Mouse (Mus musculus): Measurements from ENCODE around the gene Ccdc86. TPM values are rescaled to one million over a fixed set of nuclear protein-coding genes. Genes with fewer than 3 reads are reported as not detected.
A peak's percentile ranks its signal among the peaks of the same experiment; 100 is the strongest.

Ccdc86 gene
- total RNA-seq, 2 experiments from 2014 or later, result 7.8 to 9.4 TPM

- no peak for DNase-seq (ENCODE audit: extremely low spot score in 1 of 2, low spot score in 1 of 2)
These were observed 34.2 kb downstream of the Ccdc86 start for GRCm38 (mm10) chr19:10914870-10915269.

GRCm38 (mm10) chr19:10914291-10914690 lies 34.8 kb downstream of the Ccdc86 start:
- DNase-seq (ENCODE audit: extremely low spot score in 1 of 2, low spot score in 1 of 2), result no peak

- DNase-seq (ENCODE audit: extremely low spot score in 1 of 2, low spot score in 1 of 2), result no peak
These were observed 39.9 kb downstream of the Ccdc86 start for GRCm38 (mm10) chr19:10909087-10909721.

DNA sequence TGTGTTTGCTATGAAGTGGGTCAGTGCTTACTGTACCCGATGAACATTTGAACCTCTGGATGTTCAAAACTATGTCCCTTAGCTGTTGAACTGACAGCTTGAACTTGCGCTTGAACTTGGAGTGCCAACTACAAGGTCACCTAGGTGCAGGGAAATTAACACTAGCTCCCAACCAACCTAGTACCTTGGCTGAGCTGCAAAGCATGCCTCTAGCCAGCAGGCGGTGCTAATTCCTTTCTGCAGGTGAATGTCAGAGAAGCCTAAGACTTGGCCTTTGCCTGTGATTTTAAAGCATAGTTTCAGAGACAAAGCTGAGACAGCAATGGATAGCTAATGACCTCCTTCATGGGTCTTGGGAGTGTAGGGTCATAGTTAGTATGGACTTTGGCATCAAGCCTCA lies 41.2 kb downstream of the Ccdc86 start:
- peak in 1 of 2 experiments; percentile 46 for DNase-seq (ENCODE audit: extremely low spot score in 1 of 2, low spot score in 1 of 2)

DNA sequence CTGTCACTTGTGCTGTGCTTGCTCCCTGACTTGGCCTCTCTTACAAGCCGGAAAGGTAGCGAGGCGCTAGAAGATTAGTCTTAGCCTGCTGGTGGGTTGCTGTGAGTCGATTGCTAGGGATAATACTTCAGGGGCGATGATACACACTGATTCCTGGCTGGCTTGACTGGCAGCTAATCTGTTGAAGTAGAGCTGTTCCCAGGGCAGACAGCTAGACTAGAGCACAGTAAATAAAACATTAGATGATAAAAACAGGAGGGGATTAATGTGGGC lies 43.4 kb downstream of the Ccdc86 start:
- no peak for DNase-seq (ENCODE audit: extremely low spot score in 1 of 2, low spot score in 1 of 2)

GRCm38 (mm10) chr19:10904927-10905727 lies 43.9 kb downstream of the Ccdc86 start:
- DNase-seq (ENCODE audit: extremely low spot score in 1 of 2, low spot score in 1 of 2), result peak in 1 of 2 experiments; percentile 34

DNA sequence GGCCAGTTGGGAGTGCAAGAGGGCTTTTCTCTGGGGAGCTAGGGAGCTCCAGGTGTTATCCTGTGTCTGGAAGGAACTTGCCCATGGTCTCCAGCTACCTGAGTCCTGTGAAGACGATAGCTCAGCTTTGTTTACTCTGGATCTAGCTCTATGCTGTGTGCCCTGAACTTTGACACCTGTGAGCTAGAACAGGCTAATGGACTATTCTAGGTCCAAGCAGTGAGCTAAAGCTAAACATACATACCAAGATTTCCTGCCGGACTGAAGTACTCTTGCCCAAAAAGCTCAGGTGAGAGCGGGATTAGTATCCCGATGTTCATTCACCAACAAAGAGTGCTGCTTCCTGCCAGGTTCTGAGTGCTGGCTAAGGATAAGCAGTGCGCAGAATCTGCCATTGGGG lies 44.6 kb downstream of the Ccdc86 start:
- no peak for DNase-seq (ENCODE audit: extremely low spot score in 1 of 2, low spot score in 1 of 2)

DNA sequence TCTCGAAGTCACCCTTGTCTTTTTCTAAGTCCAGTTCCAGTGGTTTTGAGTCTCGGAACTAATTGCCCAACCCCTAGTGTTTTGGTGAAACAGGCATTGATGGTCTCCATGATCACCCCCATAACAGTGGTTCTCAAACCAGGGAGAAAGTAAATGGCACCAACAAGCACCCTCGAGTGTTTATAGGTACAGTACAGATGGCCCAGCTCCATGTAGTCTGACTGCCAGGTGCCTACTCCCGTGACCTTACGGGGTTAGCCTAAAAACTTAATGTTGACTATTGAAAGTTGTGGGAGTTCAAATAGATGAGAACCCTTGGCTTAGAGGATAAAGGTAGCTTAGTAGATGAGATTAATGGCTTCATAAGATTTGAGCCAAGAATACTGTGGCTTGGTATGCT lies 48.0 kb downstream of the Ccdc86 start:
- DNase-seq (ENCODE audit: extremely low spot score in 1 of 2, low spot score in 1 of 2), result no peak

GRCm38 (mm10) chr19:10900315-10900714 lies 48.8 kb downstream of the Ccdc86 start:
- no peak for DNase-seq (ENCODE audit: extremely low spot score in 1 of 2, low spot score in 1 of 2)

DNA sequence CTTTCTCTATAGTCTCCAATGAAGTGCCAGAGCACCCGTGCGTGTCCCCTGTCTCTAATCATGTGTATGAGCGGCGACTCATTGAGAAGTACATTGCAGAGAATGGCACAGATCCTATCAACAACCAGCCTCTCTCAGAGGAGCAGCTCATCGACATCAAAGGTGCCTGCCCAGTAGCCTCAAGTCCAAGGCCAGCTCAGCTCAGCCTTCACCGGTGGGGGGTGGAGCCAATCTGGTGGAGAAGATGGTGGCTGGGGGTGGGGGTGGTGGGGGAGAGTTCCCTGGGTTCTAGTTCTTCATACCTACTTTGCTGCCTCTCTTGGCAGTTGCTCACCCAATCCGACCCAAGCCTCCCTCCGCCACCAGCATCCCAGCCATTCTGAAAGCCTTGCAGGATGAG lies 51.6 kb downstream of the Ccdc86 start:
- DNase-seq (ENCODE audit: extremely low spot score in 1 of 2, low spot score in 1 of 2), result no peak

- DNase-seq (ENCODE audit: extremely low spot score in 1 of 2, low spot score in 1 of 2), result no peak
These were observed 52.2 kb downstream of the Ccdc86 start for GRCm38 (mm10) chr19:10896849-10897248.

DNA sequence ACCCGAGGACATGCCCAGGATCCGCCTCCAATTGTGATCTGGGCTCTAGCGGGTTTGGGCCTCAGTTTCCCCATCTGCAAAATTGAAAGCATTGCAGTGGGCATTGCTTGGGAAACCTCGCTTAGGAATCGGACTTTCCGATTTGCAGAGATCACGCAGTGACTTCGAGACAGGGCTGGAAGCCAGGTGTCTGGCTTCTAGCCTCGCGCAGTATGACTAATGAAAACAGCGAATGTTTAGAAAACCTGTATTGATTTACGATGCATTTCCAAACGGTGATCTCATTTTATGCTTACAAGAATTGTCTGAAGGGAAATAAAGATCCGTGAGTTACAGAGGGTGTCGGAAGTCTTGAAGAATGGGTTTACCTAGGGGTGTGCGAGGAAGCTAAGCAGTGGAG lies 53.4 kb downstream of the Ccdc86 start:
- no peak for DNase-seq (ENCODE audit: extremely low spot score in 1 of 2, low spot score in 1 of 2)

DNA sequence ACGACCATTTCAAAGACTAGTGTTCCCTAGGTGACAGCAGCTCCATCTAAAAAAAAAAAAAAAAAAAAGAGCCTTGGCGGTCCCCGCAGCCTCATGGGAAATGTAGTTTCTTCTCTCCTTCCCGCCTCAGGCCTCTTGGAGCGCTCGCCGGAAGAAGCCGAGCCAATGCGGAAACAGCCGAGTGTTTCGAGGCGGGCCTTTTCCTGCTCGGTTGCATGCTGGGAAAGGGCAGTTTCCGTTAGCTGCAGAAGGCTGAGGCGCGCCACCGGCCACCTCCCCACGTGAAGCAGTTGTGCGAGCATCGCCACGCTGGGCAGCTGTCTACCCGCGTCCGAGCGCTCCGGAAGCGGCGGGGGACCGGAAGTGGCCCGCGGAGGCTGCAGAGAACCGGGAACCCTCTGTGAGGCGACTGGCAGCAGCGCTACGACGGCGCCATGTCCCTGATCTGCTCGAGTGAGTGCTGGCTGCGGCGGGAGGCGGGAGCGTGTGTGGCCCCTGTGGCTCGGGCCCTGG lies 54.0 kb downstream of the Ccdc86 start, which contains the start of gene Prpf19:
Gene Prpf19, plus strand, starts transcription at position 216 of the 513 bp plus-strand sequence.
- DNase-seq (ENCODE audit: extremely low spot score in 1 of 2, low spot score in 1 of 2), result peak; percentile 97 to 99

GRCm38 (mm10) chr19:10892201-10892600 lies 56.9 kb downstream of the Ccdc86 start:
- no peak for DNase-seq (ENCODE audit: extremely low spot score in 1 of 2, low spot score in 1 of 2)

Other genes with a start within 250 kb of the Ccdc86 start
- gene Cd5, start 210.3 kb downstream of the Ccdc86 start, total RNA-seq (2021), result under 1 TPM in 1 of 2 experiments, not detected in 1; 0.16 TPM
- under 1 TPM; 0.25 to 0.49 TPM for gene Cd6, start 119.2 kb downstream of the Ccdc86 start, total RNA-seq (2021)
- 1 to 10 TPM; 1.1 to 1.9 TPM for gene Slc15a3, start 109.5 kb downstream of the Ccdc86 start, total RNA-seq (2021)
- 100 to 1,000 TPM; 198 to 220 TPM for gene Tmem132a, start 79.3 kb downstream of the Ccdc86 start, total RNA-seq (2021)
- gene Tmem109, start 67.3 kb downstream of the Ccdc86 start, total RNA-seq (2021), result 10 to 100 TPM; 47.6 to 59.2 TPM
- gene Prpf19, start 54.0 kb downstream of the Ccdc86 start, total RNA-seq (2021), result 100 to 1,000 TPM; 189 to 212 TPM
- gene Zp1, start 28.6 kb downstream of the Ccdc86 start, total RNA-seq (2021), result not detected
- under 1 TPM; 0.22 to 0.26 TPM for gene Ptgdr2, start 12.1 kb downstream of the Ccdc86 start, total RNA-seq (2021)
- not detected for gene Ms4a10, start 25.4 kb upstream of the Ccdc86 start, total RNA-seq (2021)
- gene Ms4a15, start 44.0 kb upstream of the Ccdc86 start, total RNA-seq (2021), result not detected
- gene Ms4a18, start 68.8 kb upstream of the Ccdc86 start, total RNA-seq (2021), result not detected
- gene Ms4a8a, start 131.8 kb upstream of the Ccdc86 start, total RNA-seq (2021), result not detected
- gene 1700017D01Rik, start 181.6 kb upstream of the Ccdc86 start, total RNA-seq (2021), result not detected
- not detected for gene 1700025F22Rik, start 216.1 kb upstream of the Ccdc86 start, total RNA-seq (2021)
- not detected for gene Ms4a13, start 247.5 kb upstream of the Ccdc86 start, total RNA-seq (2021)